Mouse (Mus musculus) heart, embryonic 13.5 days (tissue): ENCODE measurements around the gene Olfm2. TPM values are rescaled to one million over a fixed set of nuclear protein-coding genes. Genes with fewer than 3 reads are reported as not detected.
"Not testable (repeated sequence)": the region's sequence is repeated elsewhere in the genome, so short reads cannot be mapped to it uniquely, and the experiment has no call there.

Experiments used
- ATAC-seq: fragments of 200-750 bp; cut with Nextera tagmentation; 2 replicates; pipeline ENCODE4 v1.8.0; 2017; ENCODE audit warnings: moderate TSS enrichment; ENCODE audit not compliant: insufficient number of reproducible peaks, low FRiP score, low TSS enrichment; ENCODE audit errors: extremely low read depth
- H3K27ac ChIP-seq: fragments of 300-500 bp; sonication (generic); replicated peaks from 2 replicates; pipeline ENCODE4 v1.5.1; 2015; ENCODE audit warnings: moderate library complexity, mild to moderate bottlenecking, inconsistent platforms
- H3K27me3 ChIP-seq: fragments of 300-500 bp; sonication (generic); replicated peaks from 2 replicates; pipeline ENCODE4 v1.6.1; 2015; ENCODE audit warnings: mild to moderate bottlenecking, inconsistent platforms
- H3K36me3 ChIP-seq: fragments of 300-500 bp; sonication (generic); 2 replicates; pipeline ENCODE4 v1.6.1; 2015; ENCODE audit warnings: mild to moderate bottlenecking, inconsistent platforms
- H3K4me1 ChIP-seq: fragments of 300-500 bp; sonication (generic); 2 replicates; pipeline ENCODE4 v1.6.1; 2015; ENCODE audit warnings: inconsistent platforms
- H3K4me2 ChIP-seq: fragments of 300-500 bp; sonication (generic); 2 replicates; pipeline ENCODE4 v1.6.1; 2015; ENCODE audit warnings: inconsistent platforms, mild to moderate bottlenecking, moderate library complexity
- H3K4me3 ChIP-seq: fragments of 300-500 bp; sonication (generic); 2 replicates; pipeline ENCODE4 v1.5.1; 2015; ENCODE audit warnings: moderate library complexity, mild to moderate bottlenecking, inconsistent platforms
- H3K9ac ChIP-seq: fragments of 300-500 bp; sonication (generic); 2 replicates; pipeline ENCODE4 v1.6.1; 2015; ENCODE audit warnings: inconsistent platforms, mild to moderate bottlenecking, moderate library complexity
- H3K9me3 ChIP-seq: fragments of 300-500 bp; sonication (generic); 2 replicates; pipeline ENCODE4 v1.6.1; 2016; ENCODE audit warnings: inconsistent platforms
- WGBS: fragments of 180-500 bp; shearing (Covaris S2); methylation state at CpG from one replicate; pipeline ENCODE4 v1.1.7; 2015; ENCODE audit warnings: mixed read lengths; 5-methylcytosine and 5-hydroxymethylcytosine counted together
- polyA plus RNA-seq: library from polyadenylated mRNA; unstranded; fragments of >200 nt; fragmentation: Nextera tagmentation; extraction: Ambion mirVana; gene quantifications from 2 replicates; pipeline ENCODE4 v1.2.1, GENCODE M21; 2015

The Olfm2 gene
- polyA plus RNA-seq, 1 experiment from 2014 or later, result 0.79 TPM

GRCm38 (mm10) chr9:20692863-20693262 is 53.3 kb downstream of the Olfm2 start:
- Histone ChIP-seq H3K4me1 (peaks cover 26% of the 10 kb centered on the region), H3K4me2 (no peak overlapping the region), H3K36me3 (no peaks in the 10 kb centered on the region), H3K9me3 (peaks cover 3% of the 10 kb centered on the region; the same call in 1 of the 2 replicates), H3K27ac (no peak overlapping the region), H3K4me3 (no peak overlapping the region), H3K9ac (no peak overlapping the region), H3K27me3 (peaks cover 54% of the 10 kb centered on the region)
- 88% methylated on average over 3 of the region's 3 CpGs for WGBS
- ATAC-seq, result no peak

- not testable (repeated sequence) for H3K4me3 ChIP-seq, H3K36me3 ChIP-seq, H3K27ac ChIP-seq, ATAC-seq, H3K9me3 ChIP-seq, H3K9ac ChIP-seq, H3K4me2 ChIP-seq
- 87% methylated on average over 2 of the region's 2 CpGs for WGBS
- H3K27me3 ChIP-seq, result peaks cover 36% of the 10 kb centered on the region
- peaks cover 20% of the 10 kb centered on the region for H3K4me1 ChIP-seq
Observed at GRCm38 (mm10) chr9:20690449-20690848, 55.7 kb downstream of the Olfm2 start.

- Histone ChIP-seq H3K4me1 (peaks cover 17% of the 10 kb centered on the region), H3K4me3 (no peak overlapping the region), H3K27ac (peak overlapping the region; percentile 28), H3K9ac (no peak overlapping the region; the same call in 1 of the 2 replicates), H3K4me2 (peak overlapping the region; percentile 6; the same call in 1 of the 2 replicates), H3K9me3 (no peaks in the 10 kb centered on the region), H3K36me3 (no peaks in the 10 kb centered on the region), H3K27me3 (peaks cover 31% of the 10 kb centered on the region)
- no peak; the same call in 1 of the 2 replicates for ATAC-seq
- WGBS, result 0% methylated on average over 4 of the region's 4 CpGs
Observed at GRCm38 (mm10) chr9:20689913-20690312, 56.2 kb downstream of the Olfm2 start.

- Histone ChIP-seq H3K9me3 (no peaks in the 10 kb centered on the region), H3K4me3 (no peak overlapping the region), H3K4me2 (no peak overlapping the region), H3K36me3 (no peaks in the 10 kb centered on the region), H3K4me1 (peaks cover 13% of the 10 kb centered on the region), H3K27ac (peak overlapping the region; percentile 28), H3K27me3 (peaks cover 28% of the 10 kb centered on the region), H3K9ac (no peak overlapping the region)
- WGBS, result 75% methylated on average over 1 of the region's 1 CpGs
- no peak for ATAC-seq
Observed at GRCm38 (mm10) chr9:20689403-20689802, 56.7 kb downstream of the Olfm2 start.

- Histone ChIP-seq H3K27me3 (no peaks in the 10 kb centered on the region), H3K9me3 (no peaks in the 10 kb centered on the region), H3K36me3 (no peaks in the 10 kb centered on the region), H3K4me2 (no peak overlapping the region), H3K4me3 (no peak overlapping the region), H3K27ac (no peak overlapping the region), H3K4me1 (peaks cover 10% of the 10 kb centered on the region), H3K9ac (no peak overlapping the region)
- 46% methylated on average over 16 of the region's 17 CpGs for WGBS
- ATAC-seq, result no peak
Observed at GRCm38 (mm10) chr9:20685081-20685861, 60.9 kb downstream of the Olfm2 start.

GRCm38 (mm10) chr9:20682389-20682722 is 63.8 kb downstream of the Olfm2 start:
- Histone ChIP-seq H3K9ac (no peak overlapping the region), H3K27ac (no peak overlapping the region), H3K4me3 (no peak overlapping the region), H3K27me3 (no peaks in the 10 kb centered on the region), H3K9me3 (no peaks in the 10 kb centered on the region), H3K4me1 (no peaks in the 10 kb centered on the region), H3K36me3 (no peaks in the 10 kb centered on the region), H3K4me2 (no peak overlapping the region)
- 62% methylated on average over 2 of the region's 2 CpGs for WGBS
- ATAC-seq, result no peak

- H3K27ac ChIP-seq, result no peak overlapping the region
- H3K4me1 ChIP-seq, result no peaks in the 10 kb centered on the region
- no peaks in the 10 kb centered on the region for H3K36me3 ChIP-seq
- 37% methylated on average over 7 of the region's 7 CpGs for WGBS
- no peak for ATAC-seq
- no peak overlapping the region for H3K4me3 ChIP-seq
- H3K9ac ChIP-seq, result no peak overlapping the region
- H3K27me3 ChIP-seq, result no peaks in the 10 kb centered on the region
- no peaks in the 10 kb centered on the region for H3K9me3 ChIP-seq
- H3K4me2 ChIP-seq, result no peak overlapping the region
Observed at GRCm38 (mm10) chr9:20681546-20682388, 64.4 kb downstream of the Olfm2 start.

- Histone ChIP-seq H3K36me3 (no peaks in the 10 kb centered on the region), H3K27me3 (no peaks in the 10 kb centered on the region), H3K9me3 (no peaks in the 10 kb centered on the region), H3K4me2 (no peak overlapping the region), H3K4me3 (no peak overlapping the region), H3K27ac (no peak overlapping the region), H3K9ac (no peak overlapping the region), H3K4me1 (no peaks in the 10 kb centered on the region)
- no peak for ATAC-seq
- WGBS, result 80% methylated on average over 9 of the region's 9 CpGs
Observed at GRCm38 (mm10) chr9:20680378-20680958, 65.7 kb downstream of the Olfm2 start.

GRCm38 (mm10) chr9:20677892-20678291 is 68.3 kb downstream of the Olfm2 start:
- ATAC-seq, result no peak
- H3K27ac ChIP-seq, result no peak overlapping the region
- 86% methylated on average over 12 of the region's 12 CpGs for WGBS
- no peaks in the 10 kb centered on the region for H3K9me3 ChIP-seq
- H3K4me2 ChIP-seq, result no peak overlapping the region
- H3K36me3 ChIP-seq, result no peaks in the 10 kb centered on the region
- peaks cover 7% of the 10 kb centered on the region; the same call in 1 of the 2 replicates for H3K4me1 ChIP-seq
- 0 out of 2 replicates have a peak, but pooled peaks cover 4% of the 10 kb centered on the region for H3K27me3 ChIP-seq
- no peak overlapping the region for H3K4me3 ChIP-seq
- H3K9ac ChIP-seq, result no peak overlapping the region

GRCm38 (mm10) chr9:20672047-20672446 is 74.1 kb downstream of the Olfm2 start:
- Histone ChIP-seq H3K4me1 (peaks cover 7% of the 10 kb centered on the region; the same call in 1 of the 2 replicates), H3K36me3 (no peaks in the 10 kb centered on the region), H3K4me3 (no peak overlapping the region), H3K9me3 (no peaks in the 10 kb centered on the region), H3K4me2 (no peak overlapping the region), H3K27me3 (0 out of 2 replicates have a peak, but pooled peaks cover 4% of the 10 kb centered on the region), H3K27ac (no peak overlapping the region), H3K9ac (no peak overlapping the region)
- no peak for ATAC-seq
- WGBS, result 75% methylated on average over 16 of the region's 16 CpGs

- Histone ChIP-seq H3K9ac (no peak overlapping the region), H3K9me3 (no peaks in the 10 kb centered on the region), H3K27me3 (no peaks in the 10 kb centered on the region), H3K27ac (no peak overlapping the region), H3K4me3 (no peak overlapping the region), H3K4me2 (no peak overlapping the region), H3K4me1 (peaks cover 9% of the 10 kb centered on the region), H3K36me3 (peaks cover 20% of the 10 kb centered on the region)
- ATAC-seq, result no peak
- WGBS, result 90% methylated on average over 22 of the region's 22 CpGs
Observed at GRCm38 (mm10) chr9:20668065-20668464, 78.1 kb downstream of the Olfm2 start.
